Mouse (Mus musculus) brain, embryonic 14.5 days (tissue): ENCODE data around the gene Slc2a8. TPM values are rescaled to one million over a fixed set of nuclear protein-coding genes. Genes with fewer than 3 reads are reported as not detected.

ENCODE experiments used
- DNase-seq: peaks from one replicate; pipeline ENCODE4 v3.0.0-alpha.2; 2011; ENCODE audit warnings: low read depth
- CTCF ChIP-seq: fragments of 200-500 bp; IDR thresholded peaks from 2 replicates; pipeline ENCODE4 v1.5.1; 2012; ENCODE audit warnings: inconsistent platforms, mild to moderate bottlenecking, moderate library complexity, borderline replicate concordance; ENCODE audit not compliant: insufficient read depth, insufficient read length; ENCODE audit errors: extremely low read depth
- POLR2A ChIP-seq: fragments of 200-500 bp; IDR thresholded peaks from 2 replicates; pipeline ENCODE4 v1.6.1; 2012; ENCODE audit warnings: mild to moderate bottlenecking, inconsistent platforms, borderline replicate concordance; ENCODE audit not compliant: poor library complexity, insufficient read depth, insufficient read length, severe bottlenecking; ENCODE audit errors: extremely low read depth
- polyA plus RNA-seq: library from polyadenylated mRNA; depleted of rRNA; stranded (reverse); fragments of >200 nt; gene quantifications from 2 replicates; pipeline ENCODE4 v1.2.3, GENCODE M21; 2012; rRNA removed

Slc2a8 gene
- polyA plus RNA-seq, 1 experiment: 26.9 TPM

DNA sequence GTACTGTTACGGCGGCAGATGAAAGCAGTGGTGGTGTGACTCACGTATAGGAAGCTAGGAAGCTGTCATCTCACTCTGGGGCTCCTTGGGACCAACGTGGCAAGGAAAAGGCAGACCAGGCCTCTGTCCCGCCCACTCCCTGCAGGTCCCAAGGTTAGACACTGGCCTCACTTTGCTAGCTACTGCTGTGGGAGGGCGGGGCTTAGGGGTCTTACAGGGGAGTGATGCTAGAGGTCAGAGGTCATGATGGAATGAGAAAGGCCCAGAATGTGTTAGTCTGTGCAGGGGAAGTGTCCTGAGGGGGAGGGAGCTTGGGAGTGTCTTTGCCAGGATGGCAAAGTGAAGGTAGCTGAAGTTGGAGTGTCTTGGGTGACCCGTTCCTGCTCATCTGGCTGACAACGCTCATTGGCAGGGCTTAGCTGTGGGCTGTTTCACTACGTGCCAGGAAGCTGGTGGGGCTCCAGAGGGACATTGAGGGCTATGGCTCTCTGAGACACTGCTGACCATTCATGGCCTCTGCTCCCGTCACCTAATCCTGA is 57.5 kb downstream of the Slc2a8 start:
- no peak for DNase-seq
- TF ChIP-seq POLR2A (no peak), CTCF (no peak)

- no peak for TF ChIP-seq POLR2A
- DNase-seq: no peak
These were observed 58.2 kb downstream of the Slc2a8 start for GRCm38 (mm10) chr2:32923551-32924250.

Other genes starting within 250 kb of the Slc2a8 start
- 4.4 and 4.8 TPM in 2 replicates for gene 6330409D20Rik, start 241.1 kb downstream of the Slc2a8 start, polyA plus RNA-seq
- gene Tor2a, start 224.8 kb downstream of the Slc2a8 start, polyA plus RNA-seq: 60.6 and 96.6 TPM in 2 replicates
- gene Ttc16, start 206.4 kb downstream of the Slc2a8 start, polyA plus RNA-seq: 1.4 and 1.6 TPM in 2 replicates
- 7.1 and 8.7 TPM in 2 replicates for gene Ptrh1, start 206.3 kb downstream of the Slc2a8 start, polyA plus RNA-seq
- gene Cfap157, start 197.7 kb downstream of the Slc2a8 start, polyA plus RNA-seq: 0.71 and 0.86 TPM in 2 replicates
- gene Stxbp1, start 134.8 kb downstream of the Slc2a8 start, polyA plus RNA-seq: 170 and 238 TPM in 2 replicates
- 40.2 and 47.0 TPM in 2 replicates for gene Fam129b, start 106.0 kb downstream of the Slc2a8 start, polyA plus RNA-seq
- 554 and 748 TPM in 2 replicates for gene Rpl12, start 20.5 kb downstream of the Slc2a8 start, polyA plus RNA-seq
- 28.4 and 31.8 TPM in 2 replicates for gene Lrsam1, start 20.5 kb downstream of the Slc2a8 start, polyA plus RNA-seq
- gene Garnl3, start 149.6 kb upstream of the Slc2a8 start, polyA plus RNA-seq: 27.7 and 42.1 TPM in 2 replicates
- 12.4 and 17.2 TPM in 2 replicates for gene Angptl2, start 234.0 kb upstream of the Slc2a8 start, polyA plus RNA-seq